Mouse (Mus musculus) layer of hippocampus, adult 18-20 months (tissue): ENCODE results near the gene Ak3. TPM values are rescaled to one million over a fixed set of nuclear protein-coding genes. Genes with fewer than 3 reads are reported as not detected.
A peak's percentile ranks its signal among the peaks of the same experiment; 100 is the strongest.

Experiments
- DNase-seq, 2 experiments: peaks; one replicate each; pipeline ENCODE4 v3.0.0; 2022; ENCODE audit warnings: low spot score in 2 of 2
- total RNA-seq, 2 experiments: library from RNA; stranded (reverse); gene quantifications; 2 replicates each; pipeline ENCODE4 v1.2.3; 2021

Ak3 gene
- total RNA-seq, 2 experiments from 2014 or later = 53.6 to 56.3 TPM

- DNase-seq = no peak
These were observed 49.7 kb downstream of the Ak3 start for GRCm38 (mm10) chr19:28997976-28998630.

GRCm38 (mm10) chr19:28995366-28995765 is 52.4 kb downstream of the Ak3 start:
- no peak for DNase-seq

- peak in 1 of 2 experiments; percentile 68 for DNase-seq
These were observed 52.9 kb downstream of the Ak3 start for GRCm38 (mm10) chr19:28994870-28995269.

GRCm38 (mm10) chr19:28991391-28991790 is 56.4 kb downstream of the Ak3 start:
- DNase-seq = no peak

GRCm38 (mm10) chr19:28990590-28991221 is 57.1 kb downstream of the Ak3 start:
- peak; percentile 19 to 60 for DNase-seq

GRCm38 (mm10) chr19:28990194-28990589 is 57.6 kb downstream of the Ak3 start, which contains the start of gene Cdc37l1:
TSS of gene Cdc37l1 (plus strand) at chr19:28990352.
- DNase-seq = peak; percentile 93 to 97

GRCm38 (mm10) chr19:28989515-28989914 is 58.2 kb downstream of the Ak3 start:
- DNase-seq = no peak

- no peak for DNase-seq
These were observed 65.1 kb downstream of the Ak3 start for GRCm38 (mm10) chr19:28982617-28983016.

GRCm38 (mm10) chr19:28974862-28975611 is 72.7 kb downstream of the Ak3 start:
- DNase-seq = peak; percentile 69 to 92

Other genes with a start within 250 kb of the Ak3 start
- gene Slc1a1, start 212.9 kb downstream of the Ak3 start, total RNA-seq = 100 to 1,000 TPM; 137 to 138 TPM
- 10 to 100 TPM; 55.8 to 56.8 TPM for gene Plpp6, start 84.0 kb downstream of the Ak3 start, total RNA-seq
- 1 to 10 TPM; 5.4 to 8.5 TPM for gene 4430402I18Rik, start 80.2 kb downstream of the Ak3 start, total RNA-seq
- gene Cdc37l1, start 57.6 kb downstream of the Ak3 start, total RNA-seq = 100 to 1,000 TPM; 105 to 118 TPM
- gene Rcl1, start 53.4 kb upstream of the Ak3 start, total RNA-seq = 10 to 100 TPM; 21.9 to 22.3 TPM
- gene Jak2, start 203.9 kb upstream of the Ak3 start, total RNA-seq = 10 to 100 TPM; 27.9 to 31.0 TPM